Mouse (Mus musculus): ENCODE data around the gene Setd1a.

DNA sequence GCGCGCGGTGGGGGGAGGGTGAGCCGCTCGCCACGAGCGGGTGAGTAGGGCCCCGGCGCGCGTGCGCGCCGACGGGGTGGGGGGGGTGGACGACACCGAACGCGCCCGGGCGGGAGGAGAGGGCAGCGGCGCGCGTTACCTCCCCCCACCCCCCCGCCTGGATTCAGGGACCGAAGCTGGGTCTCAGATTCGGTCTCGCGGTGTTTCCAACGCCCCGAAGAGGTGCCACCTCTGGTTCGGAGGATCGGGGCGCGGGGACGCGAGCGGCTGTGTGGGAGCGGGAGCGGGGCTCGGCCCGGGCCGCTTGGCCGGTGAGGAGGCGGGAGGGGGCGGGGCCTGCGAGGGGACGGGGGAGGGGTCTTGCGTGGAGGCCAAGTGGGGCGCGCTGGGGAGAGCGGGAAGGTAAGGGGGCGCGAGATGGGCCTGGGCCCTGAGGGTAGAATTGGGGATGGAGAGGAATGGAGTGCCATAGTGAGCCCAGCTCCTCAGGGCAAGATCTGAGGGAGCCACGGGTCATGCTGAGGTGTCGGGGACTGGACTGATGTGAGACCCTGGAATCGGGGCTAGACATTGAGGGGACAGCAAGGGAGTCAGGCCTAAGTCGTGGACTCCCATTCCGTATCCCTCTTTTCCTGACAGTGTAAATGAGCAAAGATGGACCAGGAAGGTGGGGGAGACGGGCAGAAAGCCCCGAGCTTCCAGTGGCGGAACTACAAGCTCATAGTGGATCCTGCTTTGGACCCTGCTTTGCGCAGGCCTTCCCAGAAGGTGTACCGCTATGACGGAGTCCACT, 1.2 kb downstream of the Setd1a start:
- TF ChIP-seq POLR2A (IDR thresholded peaks at IDR 0.05; ENCODE audit: low read depth, low read length) (no peak), CTCF (IDR thresholded peaks at IDR 0.05; ENCODE audit: extremely low read depth, insufficient read length, insufficient replicate concordance, low read depth, low read length) (no peak)

Data from small intestine, adult 2 months (tissue).